Mouse (Mus musculus): Measurements from ENCODE around the gene Barhl1. TPM values are rescaled to one million over a fixed set of nuclear protein-coding genes. Genes with fewer than 3 reads are reported as not detected.

The Barhl1 gene
- polyA plus RNA-seq, 1 experiment from 2014 or later, result not detected

DNA sequence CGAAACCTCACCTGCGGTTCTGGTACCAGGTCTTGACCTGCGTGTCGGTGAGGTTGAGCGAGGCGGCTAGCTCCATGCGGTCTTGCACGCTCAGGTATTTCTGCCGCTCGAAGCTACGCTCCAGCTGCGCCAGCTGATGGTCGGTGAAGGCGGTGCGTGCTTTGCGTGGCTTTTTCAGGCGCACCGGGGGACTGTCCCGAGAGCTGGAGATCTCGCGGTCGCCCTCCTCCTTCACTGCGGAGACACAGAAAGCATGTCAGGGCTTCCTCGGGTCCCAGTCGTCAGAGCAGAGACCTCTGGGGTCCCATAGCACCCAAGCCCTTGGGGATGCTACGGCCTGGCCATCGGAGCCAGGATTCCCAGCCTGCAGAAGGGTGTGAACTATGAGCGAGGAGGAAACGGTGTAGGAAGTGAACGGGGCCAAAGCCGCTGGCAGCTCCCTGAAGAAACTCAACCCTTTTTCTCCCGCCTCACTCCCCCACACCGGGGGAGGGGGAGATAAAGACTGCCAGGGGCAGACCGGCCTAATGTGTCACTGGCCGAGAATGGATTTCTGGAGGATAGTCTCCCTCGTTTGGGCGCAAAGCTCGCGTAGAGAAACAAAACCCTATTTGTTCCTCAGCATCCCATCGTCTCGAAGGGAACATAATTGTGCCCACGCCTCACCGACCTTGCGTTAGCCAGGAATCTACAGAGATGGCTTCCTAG lies 5.0 kb downstream of the Barhl1 start:
- Histone ChIP-seq H3K36me3 (peaks cover 3% of the 10 kb centered on the region; the same call in 1 of the 2 replicates), H3K27me3 (peaks cover 100% of the 10 kb centered on the region), H3K9ac (replicated peaks) (no peak overlapping the region), H3K9me3 (no peaks in the 10 kb centered on the region), H3K4me1 (replicated peaks) (peaks cover 22% of the 10 kb centered on the region), H3K27ac (no peak overlapping the region), H3K4me2 (no peak overlapping the region; the same call in 1 of the 2 replicates), H3K4me3 (replicated peaks) (no peak overlapping the region)
- WGBS, result 1% methylated on average over 44 of the region's 44 CpGs
- ATAC-seq (ENCODE audit: insufficient number of reproducible peaks, insufficient read depth, low FRiP score, low TSS enrichment, low read depth), result no peak

GRCm38 (mm10) chr2:28910877-28911276 lies 5.6 kb downstream of the Barhl1 start:
- Histone ChIP-seq H3K4me2 (no peak overlapping the region), H3K4me1 (replicated peaks) (peaks cover 22% of the 10 kb centered on the region)

GRCm38 (mm10) chr2:28909818-28910710 lies 6.4 kb downstream of the Barhl1 start:
- WGBS, result 6% methylated on average over 25 of the region's 25 CpGs
- H3K27me3 ChIP-seq, result peaks cover 100% of the 10 kb centered on the region
- no peak overlapping the region for H3K27ac ChIP-seq
- H3K4me2 ChIP-seq, result no peak overlapping the region
- ATAC-seq (ENCODE audit: insufficient number of reproducible peaks, insufficient read depth, low FRiP score, low TSS enrichment, low read depth), result no peak
- H3K4me3 ChIP-seq (replicated peaks), result 0 out of 2 replicates have a peak overlapping the region, but pooled peaks have one; percentile 2
- peaks cover 13% of the 10 kb centered on the region for H3K36me3 ChIP-seq
- H3K9ac ChIP-seq (replicated peaks), result no peak overlapping the region
- peaks cover 22% of the 10 kb centered on the region for H3K4me1 ChIP-seq (replicated peaks)
- H3K9me3 ChIP-seq, result no peaks in the 10 kb centered on the region

More at GRCm38 (mm10) chr2:28910877-28911276, 5.6 kb downstream of the Barhl1 start:
- peaks cover 5% of the 10 kb centered on the region for H3K36me3 ChIP-seq
- ATAC-seq (ENCODE audit: insufficient number of reproducible peaks, insufficient read depth, low FRiP score, low TSS enrichment, low read depth), result no peak
- H3K9me3 ChIP-seq, result no peaks in the 10 kb centered on the region
- H3K27me3 ChIP-seq, result peaks cover 100% of the 10 kb centered on the region
- WGBS, result 3% methylated on average over 3 of the region's 3 CpGs
- no peak overlapping the region for H3K4me3 ChIP-seq (replicated peaks)
- no peak overlapping the region for H3K27ac ChIP-seq
- H3K9ac ChIP-seq (replicated peaks), result no peak overlapping the region

DNA sequence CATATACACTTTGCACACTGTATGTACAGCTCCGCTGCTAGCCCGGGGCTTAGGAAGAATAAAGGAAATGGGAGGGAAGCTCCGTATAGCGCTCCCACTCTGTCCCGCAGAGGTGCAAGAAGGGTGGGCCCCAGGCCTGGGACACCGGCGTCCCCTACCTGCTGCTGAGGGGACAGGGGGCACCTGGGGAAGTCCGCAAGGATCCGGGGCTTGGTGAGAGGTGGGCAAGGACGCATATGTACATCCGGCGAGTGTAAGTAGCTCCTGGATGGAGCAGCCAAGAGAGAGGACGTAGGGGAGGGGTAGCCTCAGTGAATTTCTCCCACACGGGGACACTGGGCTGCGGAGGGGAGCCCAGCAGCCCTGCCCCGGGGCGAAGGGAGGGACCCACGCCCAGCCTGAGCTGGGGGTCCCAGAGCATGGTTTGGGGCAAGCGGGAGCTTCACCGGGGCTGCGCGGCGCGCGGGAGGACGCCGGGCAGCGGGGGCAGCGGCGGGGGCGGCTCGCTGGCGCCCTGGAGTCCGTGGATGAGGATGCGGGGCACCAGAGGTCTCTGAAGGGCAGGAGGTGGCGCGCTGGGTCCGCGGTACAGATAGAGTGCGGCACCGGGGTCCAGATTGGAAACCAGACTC lies 7.2 kb downstream of the Barhl1 start:
- no peak overlapping the region for H3K9ac ChIP-seq (replicated peaks)
- peaks cover 92% of the 10 kb centered on the region for H3K27me3 ChIP-seq
- peak overlapping the region; percentile 25; the same call in 1 of the 2 replicates for H3K4me3 ChIP-seq (replicated peaks)
- H3K36me3 ChIP-seq, result peaks cover 21% of the 10 kb centered on the region
- no peak overlapping the region for H3K27ac ChIP-seq
- no peaks in the 10 kb centered on the region for H3K9me3 ChIP-seq
- peak overlapping the region; percentile 8; the same call in 1 of the 2 replicates for H3K4me2 ChIP-seq
- WGBS, result 1% methylated on average over 40 of the region's 41 CpGs
- peaks cover 22% of the 10 kb centered on the region for H3K4me1 ChIP-seq (replicated peaks)
- no peak for ATAC-seq (ENCODE audit: insufficient number of reproducible peaks, insufficient read depth, low FRiP score, low TSS enrichment, low read depth)

DNA sequence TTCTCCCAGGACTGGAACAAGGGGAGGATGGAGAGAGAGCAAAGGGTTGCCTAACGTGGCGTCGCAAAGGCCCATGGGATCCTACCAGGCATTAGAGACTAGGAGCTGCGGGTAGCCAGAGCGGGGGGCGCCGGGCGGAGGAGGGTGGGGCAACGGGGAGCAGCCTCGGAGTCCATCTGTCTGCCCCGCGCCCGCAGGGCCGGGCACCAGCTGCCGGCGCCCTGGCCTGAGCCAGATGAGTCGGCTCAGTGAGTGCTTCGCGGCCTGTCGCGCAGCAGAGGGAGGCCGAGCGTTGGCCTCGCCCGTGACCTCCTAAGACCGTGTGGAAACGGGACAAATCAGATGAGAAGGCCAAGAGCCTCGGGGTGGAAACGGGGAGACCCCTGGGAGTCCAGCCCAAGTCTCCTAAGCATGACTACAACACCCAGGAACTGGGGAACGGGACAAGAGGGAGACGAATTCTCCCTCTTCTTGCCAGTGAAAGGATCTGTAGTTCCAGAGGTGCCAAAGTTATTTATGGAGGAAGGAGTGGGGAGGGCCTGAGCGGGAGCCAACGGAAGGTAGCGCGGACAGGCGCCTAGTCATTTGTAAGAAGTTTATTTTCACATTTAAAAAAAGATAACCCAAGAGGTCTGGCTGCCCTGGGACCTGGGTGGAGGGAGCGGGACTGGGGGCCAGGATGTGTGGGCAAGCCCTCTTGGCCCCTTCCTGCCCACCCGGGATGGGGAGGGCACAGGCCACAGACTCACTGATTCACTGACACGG lies 7.9 kb downstream of the Barhl1 start:
- peak overlapping the region; percentile 47 for H3K4me2 ChIP-seq
- H3K9me3 ChIP-seq, result no peaks in the 10 kb centered on the region
- H3K9ac ChIP-seq (replicated peaks), result peak overlapping the region; percentile 34
- H3K27ac ChIP-seq, result no peak overlapping the region
- peaks cover 22% of the 10 kb centered on the region for H3K4me1 ChIP-seq (replicated peaks)
- ATAC-seq (ENCODE audit: insufficient number of reproducible peaks, insufficient read depth, low FRiP score, low TSS enrichment, low read depth), result no peak
- WGBS, result under 1% methylated on average over 39 of the region's 39 CpGs
- H3K4me3 ChIP-seq (replicated peaks), result peak overlapping the region; percentile 25
- H3K27me3 ChIP-seq, result peaks cover 85% of the 10 kb centered on the region
- H3K36me3 ChIP-seq, result peaks cover 22% of the 10 kb centered on the region

- Histone ChIP-seq H3K36me3 (peaks cover 22% of the 10 kb centered on the region), H3K27ac (no peak overlapping the region), H3K4me3 (replicated peaks) (peak overlapping the region; percentile 25), H3K4me1 (replicated peaks) (peaks cover 22% of the 10 kb centered on the region), H3K9ac (replicated peaks) (peak overlapping the region; percentile 34), H3K4me2 (peak overlapping the region; percentile 47), H3K9me3 (no peaks in the 10 kb centered on the region), H3K27me3 (peaks cover 77% of the 10 kb centered on the region)
- ATAC-seq (ENCODE audit: insufficient number of reproducible peaks, insufficient read depth, low FRiP score, low TSS enrichment, low read depth), result no peak
- WGBS, result 1% methylated on average over 10 of the region's 10 CpGs
Measured at GRCm38 (mm10) chr2:28907691-28908388, 8.6 kb downstream of the Barhl1 start.

DNA sequence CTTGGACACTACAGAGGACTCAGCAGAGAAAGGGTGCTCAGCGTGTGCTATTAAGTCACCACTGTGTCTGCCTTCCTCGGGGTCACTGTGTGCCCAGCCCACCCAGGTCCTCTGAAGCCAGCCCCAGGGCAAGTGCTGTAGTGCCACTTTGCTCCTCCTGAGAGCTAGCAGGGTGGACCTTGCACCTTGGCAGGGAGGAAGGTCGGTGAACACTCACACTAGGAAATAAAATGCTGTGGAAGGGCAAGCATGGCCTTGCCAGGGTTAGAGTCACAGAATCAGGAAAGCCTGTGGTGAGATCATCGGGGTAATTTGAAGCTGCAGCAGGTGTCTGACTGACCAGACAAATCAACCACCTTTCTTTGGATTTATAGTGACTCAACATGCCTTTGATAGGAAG lies 10.9 kb downstream of the Barhl1 start:
- Histone ChIP-seq H3K27me3 (peaks cover 54% of the 10 kb centered on the region), H3K4me3 (replicated peaks) (no peak overlapping the region), H3K9me3 (no peaks in the 10 kb centered on the region), H3K4me1 (replicated peaks) (peaks cover 18% of the 10 kb centered on the region), H3K36me3 (peaks cover 40% of the 10 kb centered on the region), H3K9ac (replicated peaks) (no peak overlapping the region), H3K4me2 (no peak overlapping the region), H3K27ac (no peak overlapping the region)
- 69% methylated on average over 4 of the region's 4 CpGs for WGBS
- no peak for ATAC-seq (ENCODE audit: insufficient number of reproducible peaks, insufficient read depth, low FRiP score, low TSS enrichment, low read depth)

DNA sequence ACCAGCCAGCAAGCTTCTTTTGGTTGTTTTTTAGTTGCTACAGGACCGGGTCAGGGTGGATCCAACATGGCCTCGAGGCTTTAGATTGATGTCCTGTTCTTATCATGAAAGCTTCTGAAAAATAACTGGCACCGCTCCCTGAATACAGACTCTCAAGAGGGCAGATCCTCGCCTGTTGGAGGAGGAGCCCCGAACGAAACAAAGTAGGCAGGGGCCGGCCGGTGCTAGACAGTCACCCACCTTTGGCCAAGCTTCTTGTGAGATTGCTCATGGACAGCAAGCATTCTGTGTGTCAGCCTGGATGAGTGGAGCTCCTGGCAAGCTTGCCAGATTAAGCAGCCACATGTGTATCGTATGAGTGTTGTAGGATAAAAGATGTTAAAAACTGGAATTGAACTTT lies 11.7 kb downstream of the Barhl1 start:
- no peaks in the 10 kb centered on the region for H3K9me3 ChIP-seq
- peaks cover 47% of the 10 kb centered on the region for H3K36me3 ChIP-seq
- peaks cover 47% of the 10 kb centered on the region for H3K27me3 ChIP-seq
- ATAC-seq (ENCODE audit: insufficient number of reproducible peaks, insufficient read depth, low FRiP score, low TSS enrichment, low read depth), result no peak
- H3K9ac ChIP-seq (replicated peaks), result no peak overlapping the region
- H3K4me2 ChIP-seq, result no peak overlapping the region
- WGBS, result 90% methylated on average over 9 of the region's 9 CpGs
- no peak overlapping the region for H3K4me3 ChIP-seq (replicated peaks)
- peaks cover 18% of the 10 kb centered on the region for H3K4me1 ChIP-seq (replicated peaks)
- H3K27ac ChIP-seq, result no peak overlapping the region

- ATAC-seq (ENCODE audit: insufficient number of reproducible peaks, insufficient read depth, low FRiP score, low TSS enrichment, low read depth), result no peak
- peaks cover 38% of the 10 kb centered on the region for H3K27me3 ChIP-seq
- 89% methylated on average over 5 of the region's 5 CpGs for WGBS
- H3K4me1 ChIP-seq (replicated peaks), result peaks cover 12% of the 10 kb centered on the region
- H3K9ac ChIP-seq (replicated peaks), result no peak overlapping the region
- H3K4me3 ChIP-seq (replicated peaks), result no peak overlapping the region
- H3K36me3 ChIP-seq, result peaks cover 55% of the 10 kb centered on the region
- H3K27ac ChIP-seq, result no peak overlapping the region
- H3K4me2 ChIP-seq, result no peak overlapping the region
- H3K9me3 ChIP-seq, result no peaks in the 10 kb centered on the region
Measured at GRCm38 (mm10) chr2:28903871-28904270, 12.6 kb downstream of the Barhl1 start.

- no peak overlapping the region for H3K9ac ChIP-seq (replicated peaks)
Measured at GRCm38 (mm10) chr2:28902291-28902690, 14.2 kb downstream of the Barhl1 start.

More at GRCm38 (mm10) chr2:28902291-28902690, 14.2 kb downstream of the Barhl1 start:
- ATAC-seq (ENCODE audit: insufficient number of reproducible peaks, insufficient read depth, low FRiP score, low TSS enrichment, low read depth), result no peak
- Histone ChIP-seq H3K4me1 (replicated peaks) (no peaks in the 10 kb centered on the region), H3K27me3 (peaks cover 22% of the 10 kb centered on the region), H3K4me2 (no peak overlapping the region), H3K9me3 (no peaks in the 10 kb centered on the region), H3K4me3 (replicated peaks) (no peak overlapping the region), H3K27ac (no peak overlapping the region), H3K36me3 (peaks cover 65% of the 10 kb centered on the region)
- 90% methylated on average over 8 of the region's 8 CpGs for WGBS
